Mouse (Mus musculus): ENCODE measurements at regions not wholly inside any gene's neighbourhood (a gene's known extent, or its start where the extent isn't known, plus 50 kb on each side); places are given as distances from the start of the nearest gene placed in this dataset.

DNA sequence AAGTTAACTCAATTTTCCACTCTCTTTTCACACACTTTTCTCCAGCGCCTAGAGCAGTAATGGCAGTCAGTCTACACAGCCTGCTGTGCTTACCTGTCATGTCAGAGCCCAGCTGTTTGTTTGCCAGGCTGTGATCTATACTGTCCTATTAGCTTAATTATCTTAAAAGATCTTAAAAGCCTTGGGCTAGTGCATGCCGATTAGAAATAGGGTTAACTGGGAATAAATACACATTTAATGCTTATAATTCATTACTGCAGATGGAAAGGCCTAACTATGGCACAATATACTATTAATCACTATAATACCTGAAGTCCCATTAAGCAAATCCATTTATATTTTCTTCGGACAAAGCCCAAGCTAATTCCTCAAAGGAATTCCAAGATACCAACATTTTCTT lies 523.6 kb upstream of the Adamts16 start:
- no peak overlapping the region for H3K4me3 ChIP-seq (ENCODE audit: low read depth, low read length)
- H3K27me3 ChIP-seq (ENCODE audit: control insufficient read depth, insufficient read depth, low read length) = no peaks in the 10 kb centered on the region

DNA sequence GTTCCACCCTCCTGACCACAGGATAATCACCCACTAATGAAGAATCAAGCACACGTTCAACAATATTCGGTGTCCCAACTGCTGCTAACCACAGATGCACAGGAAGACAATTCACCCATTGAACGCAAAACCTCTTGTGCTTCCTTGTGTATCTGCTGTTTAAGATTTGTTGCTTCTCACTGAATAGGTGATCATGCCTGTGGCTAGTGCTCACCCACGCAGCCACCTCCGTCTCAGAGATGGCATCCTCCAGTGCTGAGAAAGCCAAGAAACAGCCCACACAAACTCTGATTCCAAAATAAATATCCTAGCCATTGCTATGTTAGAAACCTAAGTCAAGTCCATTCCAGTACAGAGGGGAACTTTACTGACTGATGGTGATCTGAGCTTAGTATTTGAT lies 520.7 kb upstream of the Adamts16 start:
- no peak for TF ChIP-seq CTCF (IDR thresholded peaks at IDR 0.05; ENCODE audit: low read depth)
- no peak for TF ChIP-seq EP300 (optimal IDR thresholded peaks at IDR 0.05)
- DNase-seq (ENCODE audit: low spot score) = no peak
- no peak overlapping the region for H3K4me2 ChIP-seq (replicated peaks; ENCODE audit: low read depth)
- H3K27me3 ChIP-seq (ENCODE audit: control insufficient read depth, insufficient read depth, low read length) = no peaks in the 10 kb centered on the region
- H3K4me1 ChIP-seq (replicated peaks; ENCODE audit: control insufficient read depth, insufficient read depth) = no peaks in the 10 kb centered on the region
- H3K36me3 ChIP-seq (ENCODE audit: control insufficient read depth, insufficient read depth, low read length) = no peaks in the 10 kb centered on the region
- H3K4me3 ChIP-seq (ENCODE audit: low read depth, low read length) = no peak overlapping the region
- no peak overlapping the region for H3K27ac ChIP-seq (replicated peaks)
- no peak for ATAC-seq (ENCODE audit: low FRiP score, low TSS enrichment)
- no peak overlapping the region for H3K9ac ChIP-seq (ENCODE audit: low read length)
- WGBS = 84% methylated on average over 5 of the region's 5 CpGs
- H3K9me3 ChIP-seq (ENCODE audit: control insufficient read depth, low read length) = no peaks in the 10 kb centered on the region

More for the DNA sequence above, 523.6 kb upstream of the Adamts16 start:
- DNase-seq (ENCODE audit: low spot score) = no peak
- no peaks in the 10 kb centered on the region for H3K4me1 ChIP-seq (replicated peaks; ENCODE audit: control insufficient read depth, insufficient read depth)
- no peak for ATAC-seq (ENCODE audit: low FRiP score, low TSS enrichment)
- TF ChIP-seq CTCF (IDR thresholded peaks at IDR 0.05; ENCODE audit: low read depth) = no peak
- TF ChIP-seq EP300 (optimal IDR thresholded peaks at IDR 0.05) = no peak
- WGBS = 61% methylated on average over 3 of the region's 3 CpGs
- H3K36me3 ChIP-seq (ENCODE audit: control insufficient read depth, insufficient read depth, low read length) = no peaks in the 10 kb centered on the region
- no peak overlapping the region for H3K9ac ChIP-seq (ENCODE audit: low read length)
- no peaks in the 10 kb centered on the region for H3K9me3 ChIP-seq (ENCODE audit: control insufficient read depth, low read length)
- no peak overlapping the region for H3K27ac ChIP-seq (replicated peaks)
- H3K4me2 ChIP-seq (replicated peaks; ENCODE audit: low read depth) = no peak overlapping the region

DNA sequence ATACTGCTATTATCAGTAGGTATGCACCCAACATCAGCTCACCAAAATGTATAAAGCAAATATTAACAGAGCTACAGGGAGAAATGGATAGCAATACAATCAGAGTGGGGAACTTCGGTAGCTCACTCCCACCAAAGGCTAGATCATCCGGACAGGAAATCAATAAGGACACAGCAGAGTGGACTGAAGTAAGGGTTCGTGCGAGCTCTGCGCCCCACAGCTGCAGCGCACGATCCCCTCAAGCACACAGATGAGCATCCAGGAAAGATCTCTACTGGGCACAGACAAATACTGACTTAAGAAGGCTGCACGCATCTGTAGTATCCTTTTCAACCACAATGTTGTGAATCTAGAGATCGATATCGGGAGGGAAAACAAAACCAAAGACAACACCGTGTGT lies 517.5 kb upstream of the Adamts16 start:
- H3K9ac ChIP-seq (ENCODE audit: low read length) = no peak overlapping the region
- H3K9me3 ChIP-seq (ENCODE audit: control insufficient read depth, low read length) = no peaks in the 10 kb centered on the region
- TF ChIP-seq CTCF (IDR thresholded peaks at IDR 0.05; ENCODE audit: low read depth) (no peak), EP300 (optimal IDR thresholded peaks at IDR 0.05) (no peak)
- no peak overlapping the region for H3K27ac ChIP-seq (replicated peaks)
- H3K4me2 ChIP-seq (replicated peaks; ENCODE audit: low read depth) = no peak overlapping the region
- ATAC-seq (ENCODE audit: low FRiP score, low TSS enrichment) (no peak), DNase-seq (ENCODE audit: low spot score) (no peak)
- H3K36me3 ChIP-seq (ENCODE audit: control insufficient read depth, insufficient read depth, low read length) = no peaks in the 10 kb centered on the region
- no peaks in the 10 kb centered on the region for H3K4me1 ChIP-seq (replicated peaks; ENCODE audit: control insufficient read depth, insufficient read depth)
- H3K27me3 ChIP-seq (ENCODE audit: control insufficient read depth, insufficient read depth, low read length) = no peaks in the 10 kb centered on the region
- H3K4me3 ChIP-seq (ENCODE audit: low read depth, low read length) = no peak overlapping the region
- WGBS = 67% methylated on average over 11 of the region's 11 CpGs

DNA sequence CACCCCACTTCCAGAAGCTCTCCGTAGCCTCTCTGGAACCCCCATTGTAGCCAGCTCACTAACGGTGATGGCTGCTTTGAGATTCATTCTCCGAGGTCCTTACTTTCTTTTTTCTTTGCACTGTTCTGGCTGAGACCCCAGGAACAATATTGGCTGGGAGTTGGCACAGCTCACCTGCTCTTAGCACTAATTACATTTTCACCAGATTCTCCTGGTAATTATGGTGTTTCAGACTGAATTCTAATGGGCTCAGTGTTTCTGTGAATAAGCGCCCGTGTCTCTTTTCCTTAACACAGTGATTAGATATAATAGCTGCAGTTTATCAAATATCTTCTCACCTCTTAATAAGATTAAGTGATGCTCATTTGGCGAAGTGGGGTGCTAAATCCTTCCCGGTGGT lies 509.2 kb upstream of the Adamts16 start:
- DNase-seq (ENCODE audit: low spot score) = no peak
- no peak overlapping the region for H3K27ac ChIP-seq (replicated peaks)
- no peak overlapping the region for H3K9ac ChIP-seq (ENCODE audit: low read length)
- no peaks in the 10 kb centered on the region for H3K36me3 ChIP-seq (ENCODE audit: control insufficient read depth, insufficient read depth, low read length)
- H3K9me3 ChIP-seq (ENCODE audit: control insufficient read depth, low read length) = no peaks in the 10 kb centered on the region
- 91% methylated on average over 7 of the region's 7 CpGs for WGBS
- H3K4me2 ChIP-seq (replicated peaks; ENCODE audit: low read depth) = no peak overlapping the region
- ATAC-seq (ENCODE audit: low FRiP score, low TSS enrichment) = no peak
- H3K4me3 ChIP-seq (ENCODE audit: low read depth, low read length) = no peak overlapping the region
- no peaks in the 10 kb centered on the region for H3K27me3 ChIP-seq (ENCODE audit: control insufficient read depth, insufficient read depth, low read length)
- no peaks in the 10 kb centered on the region for H3K4me1 ChIP-seq (replicated peaks; ENCODE audit: control insufficient read depth, insufficient read depth)
- TF ChIP-seq EP300 (optimal IDR thresholded peaks at IDR 0.05) (no peak), CTCF (IDR thresholded peaks at IDR 0.05; ENCODE audit: low read depth) (no peak)

DNA sequence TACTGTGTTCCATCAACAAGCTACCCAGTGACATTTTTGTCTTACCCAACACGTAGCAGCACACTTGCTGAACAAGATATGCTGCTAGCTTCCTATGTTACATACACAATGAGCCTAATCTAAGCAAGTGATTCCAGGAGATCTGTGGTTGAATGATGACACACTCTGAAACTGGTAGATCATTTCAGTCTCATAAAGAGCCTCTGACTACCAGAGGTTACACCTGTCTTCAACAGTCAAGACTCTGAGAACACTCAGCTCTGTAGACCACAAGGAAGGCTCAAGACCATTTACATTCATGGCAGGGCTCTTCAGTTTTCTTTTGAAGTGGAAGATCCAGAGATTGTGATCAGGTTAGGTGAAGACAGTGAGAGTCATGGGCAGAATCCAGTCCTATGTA lies 501.3 kb upstream of the Adamts16 start:
- H3K4me2 ChIP-seq (replicated peaks; ENCODE audit: low read depth) = no peak overlapping the region
- H3K36me3 ChIP-seq (ENCODE audit: control insufficient read depth, insufficient read depth, low read length) = no peaks in the 10 kb centered on the region
- no peak overlapping the region for H3K9ac ChIP-seq (ENCODE audit: low read length)
- H3K4me3 ChIP-seq (ENCODE audit: low read depth, low read length) = no peak overlapping the region
- WGBS = 72% methylated on average over 1 of the region's 1 CpGs
- TF ChIP-seq EP300 (optimal IDR thresholded peaks at IDR 0.05) = no peak
- ATAC-seq (ENCODE audit: low FRiP score, low TSS enrichment) (no peak), DNase-seq (ENCODE audit: low spot score) (no peak)
- H3K27me3 ChIP-seq (ENCODE audit: control insufficient read depth, insufficient read depth, low read length) = no peaks in the 10 kb centered on the region
- no peak overlapping the region for H3K27ac ChIP-seq (replicated peaks)
- H3K9me3 ChIP-seq (ENCODE audit: control insufficient read depth, low read length) = no peaks in the 10 kb centered on the region
- no peaks in the 10 kb centered on the region for H3K4me1 ChIP-seq (replicated peaks; ENCODE audit: control insufficient read depth, insufficient read depth)

DNA sequence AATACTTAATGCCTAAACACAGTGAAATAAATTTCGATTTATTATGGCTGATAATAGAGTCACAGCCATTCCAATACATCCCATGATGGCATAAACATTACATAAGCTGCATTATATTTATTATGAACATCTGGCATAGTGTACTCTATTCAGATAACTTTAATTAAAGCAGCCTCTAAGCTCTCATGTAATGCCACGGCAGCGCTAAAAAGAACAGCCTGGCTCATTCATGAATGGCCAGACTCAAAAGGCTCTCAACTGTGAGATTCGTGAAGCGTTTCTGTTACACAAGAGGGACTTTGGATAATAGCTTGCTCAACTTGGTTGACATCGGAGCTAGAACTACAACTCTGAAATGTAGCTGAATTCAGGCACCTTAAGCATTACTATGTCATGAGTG lies 497.1 kb upstream of the Adamts16 start:
- no peak overlapping the region for H3K4me3 ChIP-seq (ENCODE audit: low read depth, low read length)

More for the DNA sequence above, 497.1 kb upstream of the Adamts16 start:
- no peak overlapping the region for H3K9ac ChIP-seq (ENCODE audit: low read length)
- H3K27ac ChIP-seq (replicated peaks) = no peak overlapping the region
- DNase-seq (ENCODE audit: low spot score) (no peak), ATAC-seq (ENCODE audit: low FRiP score, low TSS enrichment) (no peak)
- no peaks in the 10 kb centered on the region for H3K27me3 ChIP-seq (ENCODE audit: control insufficient read depth, insufficient read depth, low read length)
- no peaks in the 10 kb centered on the region for H3K9me3 ChIP-seq (ENCODE audit: control insufficient read depth, low read length)
- whole genome bisulfite sequencing = 59% methylated on average over 6 of the region's 6 CpGs
- H3K36me3 ChIP-seq (ENCODE audit: control insufficient read depth, insufficient read depth, low read length) = no peaks in the 10 kb centered on the region
- H3K4me1 ChIP-seq (replicated peaks; ENCODE audit: control insufficient read depth, insufficient read depth) = no peaks in the 10 kb centered on the region
- TF ChIP-seq EP300 (optimal IDR thresholded peaks at IDR 0.05) (no peak), CTCF (IDR thresholded peaks at IDR 0.05; ENCODE audit: low read depth) (no peak)
- no peak overlapping the region for H3K4me2 ChIP-seq (replicated peaks; ENCODE audit: low read depth)
